Mouse (Mus musculus) E14TG2a.4 (cell line): Measurements from ENCODE around the gene Epb41.

Experiments used
- H3K27me3 ChIP-seq: 2 replicates; pipeline ENCODE4 v1.6.1; 2014; ENCODE audit warnings: low read length, control low read depth; ENCODE audit not compliant: insufficient read depth
- H3K36me3 ChIP-seq: 2 replicates; pipeline ENCODE4 v1.6.1; 2014; ENCODE audit warnings: low read length, control low read depth; ENCODE audit not compliant: insufficient read depth
- H3K4me1 ChIP-seq: replicated peaks from 2 replicates; pipeline ENCODE4 v1.6.1; 2014; ENCODE audit warnings: low read depth, low read length, control low read depth
- H3K4me3 ChIP-seq: replicated peaks from 2 replicates; pipeline ENCODE4 v1.5.1; 2014; ENCODE audit warnings: mild to moderate bottlenecking, low read length
- H3K9me3 ChIP-seq: 2 replicates; pipeline ENCODE4 v1.6.1; 2014; ENCODE audit warnings: low read length, control low read depth
- CTCF ChIP-seq: conservative IDR thresholded peaks from 2 replicates; pipeline ENCODE4 v1.5.1; 2014; ENCODE audit warnings: low read length
- NANOG ChIP-seq: IDR thresholded peaks from 2 replicates; pipeline ENCODE4 v1.6.1; 2014; ENCODE audit warnings: borderline replicate concordance, low read length, mixed read lengths
- POU5F1 ChIP-seq: IDR thresholded peaks from 2 replicates; pipeline ENCODE4 v1.6.1; 2014; ENCODE audit warnings: low read length, borderline replicate concordance

The Epb41 gene

DNA sequence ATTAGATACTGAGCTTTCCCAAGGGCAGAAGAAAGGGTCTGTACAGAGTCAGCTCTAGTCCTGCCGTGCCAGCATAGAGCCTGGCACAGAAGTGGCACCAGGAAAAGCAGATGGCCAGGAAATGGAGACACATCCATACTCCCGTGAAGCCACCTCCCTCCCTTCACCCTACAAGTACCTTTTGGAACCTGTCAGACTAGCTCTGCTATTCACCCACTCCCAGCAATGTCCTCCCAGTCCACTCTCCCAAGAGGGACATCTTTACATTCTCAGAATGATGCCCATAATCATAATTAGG is 7.2 kb downstream of the Epb41 start:
- Histone ChIP-seq H3K9me3 (no peaks in the 10 kb centered on the region), H3K36me3 (no peaks in the 10 kb centered on the region), H3K27me3 (peaks cover 12% of the 10 kb centered on the region), H3K4me3 (no peak overlapping the region), H3K4me1 (peaks cover 16% of the 10 kb centered on the region)
- TF ChIP-seq NANOG (no peak), CTCF (no peak), POU5F1 (no peak)

DNA sequence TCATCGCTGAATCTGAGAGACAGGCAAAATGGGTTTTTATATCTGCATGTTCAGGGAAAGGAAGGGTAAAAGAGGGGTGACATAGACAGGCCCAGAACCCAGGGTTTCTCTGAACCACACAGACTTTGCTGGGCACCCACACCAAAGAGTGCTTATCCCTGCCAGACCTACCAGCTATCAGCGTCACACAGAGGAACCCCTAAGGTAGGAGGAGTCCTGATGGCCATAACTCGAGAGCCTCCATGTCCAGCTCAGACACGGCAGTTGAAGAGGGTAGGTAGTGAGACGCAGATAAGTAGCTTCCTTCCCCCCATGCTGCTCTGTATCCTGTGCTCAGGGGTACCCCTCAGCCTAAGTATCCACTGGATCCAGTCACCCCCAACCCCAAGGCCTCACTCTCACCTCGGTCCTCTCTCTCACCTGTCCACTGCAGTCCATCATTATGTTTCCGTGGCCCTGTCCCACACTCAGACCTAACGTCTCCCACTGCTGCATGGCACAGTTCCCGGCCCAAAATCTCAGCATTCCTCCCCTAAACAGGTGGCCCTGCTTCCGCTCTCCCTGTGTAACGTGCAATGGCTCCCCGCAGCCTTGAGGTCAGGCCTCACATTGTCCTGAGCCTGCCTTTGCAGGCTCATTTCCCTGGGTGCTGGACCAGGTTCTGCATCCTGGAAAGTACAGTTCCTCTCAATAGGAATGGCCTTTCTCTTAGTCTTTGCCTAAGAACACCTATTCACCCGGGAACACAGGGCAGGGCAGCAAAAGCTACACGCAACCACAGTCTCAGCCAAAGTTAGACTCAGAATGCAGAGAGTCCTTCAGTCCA is 7.8 kb downstream of the Epb41 start:
- TF ChIP-seq CTCF: no peak
- no peak for TF ChIP-seq POU5F1
- TF ChIP-seq NANOG: no peak
- no peaks in the 10 kb centered on the region for H3K9me3 ChIP-seq
- no peaks in the 10 kb centered on the region for H3K36me3 ChIP-seq
- no peak overlapping the region for H3K4me3 ChIP-seq
- peaks cover 7% of the 10 kb centered on the region for H3K27me3 ChIP-seq
- H3K4me1 ChIP-seq: peaks cover 15% of the 10 kb centered on the region

DNA sequence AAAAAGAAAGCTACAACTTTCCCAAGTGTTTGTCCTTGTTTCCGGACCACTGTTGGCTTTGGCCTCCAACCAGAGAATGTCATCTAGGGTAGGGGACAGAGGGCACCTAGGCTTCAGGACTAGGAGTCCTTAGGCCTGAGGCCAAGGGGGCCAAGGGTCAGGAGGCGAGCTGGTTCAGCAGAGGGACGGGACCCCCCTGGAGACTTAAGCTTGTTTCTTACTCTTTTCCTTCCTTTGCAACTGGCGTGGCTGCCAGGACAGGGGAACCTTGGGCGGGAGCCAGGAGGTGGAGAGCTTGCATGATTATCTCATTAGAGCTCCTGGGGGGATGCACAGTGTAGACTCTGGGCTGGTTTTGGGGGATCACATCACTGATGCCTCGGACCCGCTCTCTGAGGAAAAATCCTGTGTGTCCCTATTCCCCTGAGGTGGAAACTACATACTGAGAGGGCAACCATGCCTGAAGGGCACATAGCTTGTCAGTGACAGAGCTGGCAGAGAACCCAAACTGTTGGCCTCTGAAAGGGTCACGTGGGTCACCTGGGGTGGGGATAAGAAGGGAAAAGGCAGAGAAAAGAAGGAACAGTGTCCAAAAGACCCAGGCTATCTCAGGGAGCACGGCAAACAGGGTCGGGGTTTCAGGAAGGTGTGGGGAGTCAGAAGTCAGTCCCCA is 8.9 kb downstream of the Epb41 start:
- Histone ChIP-seq H3K9me3 (no peaks in the 10 kb centered on the region), H3K36me3 (no peaks in the 10 kb centered on the region), H3K4me1 (peaks cover 15% of the 10 kb centered on the region), H3K4me3 (no peak overlapping the region), H3K27me3 (no peaks in the 10 kb centered on the region)
- TF ChIP-seq POU5F1 (no peak), NANOG (no peak), CTCF (no peak)

DNA sequence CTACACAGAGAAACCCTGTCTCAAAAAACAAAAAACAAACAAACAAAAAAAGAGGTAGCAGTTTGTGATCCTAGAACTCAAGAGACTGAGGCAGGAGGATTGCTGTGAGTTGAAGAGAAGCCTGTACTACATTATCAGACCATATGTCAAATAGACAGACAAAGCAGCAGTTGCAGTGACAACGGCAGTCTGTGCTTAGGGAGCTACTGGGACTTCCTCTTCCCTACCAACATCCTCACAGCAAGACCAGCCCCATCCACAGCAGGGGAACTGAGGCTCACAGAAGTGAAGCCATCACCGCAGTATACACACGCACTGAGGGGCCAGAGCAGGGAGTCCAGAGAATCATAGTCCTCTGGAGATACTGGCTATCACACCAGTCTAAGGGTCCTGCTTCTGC is 9.5 kb downstream of the Epb41 start:
- Histone ChIP-seq H3K27me3 (no peaks in the 10 kb centered on the region), H3K4me1 (peaks cover 11% of the 10 kb centered on the region), H3K4me3 (no peak overlapping the region), H3K36me3 (no peaks in the 10 kb centered on the region), H3K9me3 (no peaks in the 10 kb centered on the region)
- TF ChIP-seq NANOG: no peak
- TF ChIP-seq POU5F1: no peak
- TF ChIP-seq CTCF: no peak

DNA sequence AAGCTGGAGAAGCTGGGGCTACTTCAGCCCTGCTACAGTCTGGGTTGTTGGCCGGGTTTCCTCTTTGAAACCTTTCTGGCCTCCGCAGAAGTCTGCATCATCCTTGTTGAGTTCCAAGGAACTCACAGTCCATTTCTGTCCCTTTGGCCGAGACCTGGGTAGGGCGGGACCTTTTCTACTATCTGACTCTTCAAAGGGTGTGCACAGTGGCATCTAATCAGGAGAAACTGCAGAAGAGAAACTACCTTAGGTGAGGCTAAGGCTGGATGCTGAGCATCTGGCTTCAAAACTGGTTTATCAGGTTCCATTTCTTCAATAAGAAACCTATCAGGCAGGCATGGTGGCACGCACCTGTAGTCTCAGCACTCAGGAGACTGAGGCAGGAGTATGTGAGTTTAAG is 10.6 kb downstream of the Epb41 start:
- H3K36me3 ChIP-seq: no peaks in the 10 kb centered on the region
- H3K4me3 ChIP-seq: no peak overlapping the region
- peaks cover 11% of the 10 kb centered on the region for H3K4me1 ChIP-seq
- H3K27me3 ChIP-seq: no peaks in the 10 kb centered on the region
- no peak for TF ChIP-seq POU5F1
- TF ChIP-seq NANOG: no peak
- no peak for TF ChIP-seq CTCF
- H3K9me3 ChIP-seq: no peaks in the 10 kb centered on the region

DNA sequence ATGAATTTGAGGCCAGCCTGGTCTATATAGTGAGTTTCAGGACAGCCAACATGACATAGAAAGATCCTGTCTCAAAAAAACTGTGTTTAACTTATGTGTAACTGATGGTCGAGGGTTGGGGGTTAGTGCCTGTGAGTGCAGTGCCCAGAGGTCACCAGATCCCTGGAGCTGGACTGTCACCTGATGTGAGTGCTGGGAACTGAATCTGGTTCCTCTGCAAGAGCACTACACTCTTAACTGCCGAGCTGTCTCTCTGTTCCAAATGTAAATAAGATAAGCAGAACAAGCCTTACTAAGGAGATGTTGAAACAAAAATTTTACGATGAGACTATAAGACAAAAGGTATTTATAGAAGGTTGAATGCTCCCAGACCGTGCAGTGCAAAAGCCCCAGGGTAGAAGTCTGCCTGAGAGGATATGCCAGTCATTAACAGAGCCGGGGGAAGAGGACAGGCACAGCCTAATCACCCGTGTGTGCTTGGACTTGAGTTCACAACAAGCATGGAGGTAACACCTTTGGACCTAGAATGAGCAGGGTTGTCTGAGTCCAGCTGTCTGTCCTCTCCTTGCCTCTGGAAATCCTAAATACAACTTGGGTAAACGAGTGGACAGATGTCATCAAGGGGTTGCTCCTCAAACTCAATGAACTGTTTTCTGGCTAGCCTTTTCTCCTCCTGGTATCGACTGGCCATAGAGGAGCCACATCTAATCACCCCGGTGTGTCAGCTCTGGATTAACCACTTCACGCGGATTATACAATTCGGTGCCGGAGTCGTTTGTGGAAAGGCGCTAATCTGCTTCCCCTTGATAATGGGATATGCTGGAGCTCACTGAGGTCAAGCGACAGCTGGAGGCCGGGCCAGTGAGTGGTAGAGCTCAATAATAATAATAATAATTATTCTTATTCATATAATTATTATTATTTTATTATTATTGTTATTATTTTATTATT is 11.9 kb downstream of the Epb41 start:
- no peak overlapping the region for H3K4me3 ChIP-seq
- H3K27me3 ChIP-seq: no peaks in the 10 kb centered on the region
- peaks cover 11% of the 10 kb centered on the region for H3K4me1 ChIP-seq
- H3K9me3 ChIP-seq: no peaks in the 10 kb centered on the region
- no peaks in the 10 kb centered on the region for H3K36me3 ChIP-seq
- TF ChIP-seq NANOG (no peak), CTCF (no peak), POU5F1 (no peak)

DNA sequence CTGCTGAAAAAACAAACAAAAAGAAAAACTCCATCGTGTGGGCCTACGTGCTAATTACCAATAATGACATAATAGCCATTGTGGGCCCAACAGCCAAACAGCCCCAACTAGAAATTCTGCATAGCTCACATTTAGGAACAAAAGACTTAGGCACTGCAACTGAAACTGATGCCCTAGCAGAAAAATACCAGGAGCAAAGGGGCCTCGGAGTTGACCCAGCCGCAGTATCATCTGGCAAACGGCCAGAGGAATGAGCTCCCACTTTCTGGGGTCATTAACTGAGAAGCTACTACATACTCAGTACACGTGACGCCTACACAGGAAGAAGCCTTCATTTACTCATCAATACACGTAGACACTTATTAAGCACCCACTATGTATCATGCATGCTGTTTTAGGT is 12.8 kb downstream of the Epb41 start:
- no peaks in the 10 kb centered on the region for H3K36me3 ChIP-seq
- TF ChIP-seq CTCF (no peak), POU5F1 (no peak), NANOG (no peak)
- H3K27me3 ChIP-seq: no peaks in the 10 kb centered on the region
- H3K4me1 ChIP-seq: peaks cover 11% of the 10 kb centered on the region
- H3K9me3 ChIP-seq: no peaks in the 10 kb centered on the region
- no peak overlapping the region for H3K4me3 ChIP-seq

DNA sequence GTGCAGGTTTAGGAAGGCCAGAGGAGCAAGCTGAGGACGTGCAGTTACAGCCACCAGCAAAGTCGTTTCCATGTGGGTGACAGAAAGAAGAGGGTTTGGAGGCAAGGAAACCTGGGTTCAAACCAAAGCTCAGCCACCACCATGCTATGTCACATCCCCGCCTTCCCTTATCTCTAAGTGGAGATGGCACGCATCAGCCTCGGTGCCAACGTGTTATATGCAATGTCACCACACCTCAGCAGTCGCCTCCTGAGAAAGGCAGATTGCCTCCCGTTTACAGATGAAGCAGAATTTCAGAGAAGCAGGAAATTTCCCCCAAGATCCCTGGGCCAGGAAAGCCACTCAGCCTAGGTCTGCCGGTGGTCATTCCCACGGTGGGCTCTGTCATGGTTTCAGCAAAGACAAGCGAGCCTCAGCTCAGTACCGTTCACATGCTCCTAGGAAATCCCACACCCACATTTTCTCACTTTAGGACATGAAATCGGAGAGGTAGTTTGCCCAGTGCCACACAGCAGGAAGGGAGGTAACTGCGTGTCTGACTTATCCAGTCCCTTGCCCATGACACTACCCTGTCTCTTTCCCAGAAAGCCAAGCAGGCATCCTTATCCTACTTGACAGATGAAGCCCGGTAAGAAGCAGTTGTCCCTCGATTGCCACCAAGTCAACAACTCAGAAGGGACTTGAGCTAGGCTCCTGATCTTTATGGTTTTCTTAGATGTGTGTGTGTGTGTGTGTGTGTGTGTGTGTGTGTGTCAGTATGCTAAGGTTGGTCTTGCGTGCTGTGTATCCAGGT is 14.9 kb downstream of the Epb41 start:
- Histone ChIP-seq H3K9me3 (no peaks in the 10 kb centered on the region), H3K36me3 (no peaks in the 10 kb centered on the region), H3K4me3 (no peak overlapping the region), H3K4me1 (no peaks in the 10 kb centered on the region), H3K27me3 (no peaks in the 10 kb centered on the region)
- TF ChIP-seq CTCF (no peak), NANOG (no peak), POU5F1 (no peak)
